Mouse (Mus musculus) limb, embryonic 14.5 days (tissue): ENCODE results near the gene H13. TPM values are rescaled to one million over a fixed set of nuclear protein-coding genes. Genes with fewer than 3 reads are reported as not detected.

Source experiments
- ATAC-seq: fragments of 200-750 bp; cut with Nextera tagmentation; 2 replicates; pipeline ENCODE4 v1.8.0; 2017; ENCODE audit warnings: low read depth, moderate number of reproducible peaks, moderate TSS enrichment; ENCODE audit not compliant: low FRiP score
- DNase-seq: peaks from one replicate; pipeline ENCODE4 v3.0.0-alpha.2; 2015; ENCODE audit warnings: low spot score
- H3K27ac ChIP-seq: fragments of 300-500 bp; sonication (generic); replicated peaks from 2 replicates; pipeline ENCODE4 v1.5.1; 2014; ENCODE audit warnings: low read depth, mild to moderate bottlenecking, low read length, moderate library complexity, mixed read lengths
- H3K27me3 ChIP-seq: fragments of 300-500 bp; sonication (generic); 2 replicates; pipeline ENCODE4 v1.6.1; 2014; ENCODE audit warnings: low read length, mixed read lengths; ENCODE audit not compliant: control insufficient read depth, insufficient read depth
- H3K36me3 ChIP-seq: fragments of 300-500 bp; sonication (generic); 2 replicates; pipeline ENCODE4 v1.6.1; 2014; ENCODE audit warnings: mild to moderate bottlenecking, low read length, moderate library complexity, mixed read lengths; ENCODE audit not compliant: control insufficient read depth, insufficient read depth
- H3K4me1 ChIP-seq: fragments of 300-500 bp; sonication (generic); 2 replicates; pipeline ENCODE4 v1.6.1; 2014; ENCODE audit warnings: antibody characterized with exemption, low read length, mixed read lengths; ENCODE audit not compliant: control insufficient read depth, insufficient read depth
- H3K4me2 ChIP-seq: fragments of 300-500 bp; sonication (generic); replicated peaks from 2 replicates; pipeline ENCODE4 v1.6.1; 2014; ENCODE audit warnings: low read depth, mild to moderate bottlenecking, low read length, moderate library complexity; ENCODE audit not compliant: severe bottlenecking
- H3K4me3 ChIP-seq: fragments of 300-500 bp; sonication (generic); replicated peaks from 2 replicates; pipeline ENCODE4 v1.5.1; 2014; ENCODE audit warnings: low read length
- H3K9ac ChIP-seq: fragments of 300-500 bp; sonication (generic); 2 replicates; pipeline ENCODE4 v1.6.1; 2014; ENCODE audit warnings: mild to moderate bottlenecking, low read depth, low read length, moderate library complexity; ENCODE audit not compliant: severe bottlenecking
- H3K9me3 ChIP-seq: fragments of 300-500 bp; sonication (generic); 2 replicates; pipeline ENCODE4 v1.6.1; 2016; ENCODE audit warnings: low read length; ENCODE audit not compliant: control insufficient read depth
- POLR2A ChIP-seq: fragments of 200-500 bp; IDR thresholded peaks from 2 replicates; pipeline ENCODE4 v1.8.0; 2012; ENCODE audit warnings: inconsistent platforms, mild to moderate bottlenecking, moderate library complexity, borderline replicate concordance; ENCODE audit not compliant: insufficient read depth, insufficient read length; ENCODE audit errors: extremely low read depth
- WGBS: fragments of 180-500 bp; shearing (Covaris S2); extraction: QIAGEN DNeasy Blood & Tissue Kit; methylation state at CpG from one replicate; pipeline ENCODE4 v1.1.7; 2014; 5-methylcytosine and 5-hydroxymethylcytosine counted together
- polyA plus RNA-seq, 2 experiments: library from polyadenylated mRNA; depleted of rRNA in 1 of 2; stranded (reverse) in 1 of 2; unstranded in 1 of 2; fragments of >200 nt; fragmentation: Nextera tagmentation in 1 of 2; extraction: Ambion mirVana in 1 of 2; gene quantifications; 2 replicates each; pipeline versions ENCODE4 v1.2.1 to v1.2.3; 2012 to 2014

The H13 gene
- polyA plus RNA-seq, 2 experiments = 148 to 151 TPM

GRCm38 (mm10) chr2:152723651-152724331, 54.5 kb downstream of the H13 start:
- H3K4me1 ChIP-seq = peaks cover 22% of the 10 kb centered on the region
- TF ChIP-seq POLR2A = no peak
- WGBS = 4% methylated on average over 31 of the region's 37 CpGs
- peak overlapping the region; percentile 54 for H3K9ac ChIP-seq
- no peaks in the 10 kb centered on the region for H3K36me3 ChIP-seq
- H3K27me3 ChIP-seq = no peaks in the 10 kb centered on the region
- peak overlapping the region; percentile 28 for H3K4me3 ChIP-seq
- H3K9me3 ChIP-seq = no peaks in the 10 kb centered on the region
- DNase-seq (no peak), ATAC-seq (peak; percentile 64; the same call in 1 of the 2 replicates)
- H3K4me2 ChIP-seq = peak overlapping the region; percentile 58
- no peak overlapping the region for H3K27ac ChIP-seq

GRCm38 (mm10) chr2:152724332-152724723, 55.1 kb downstream of the H13 start:
- DNase-seq = no peak
- no peak for TF ChIP-seq POLR2A
- no peaks in the 10 kb centered on the region for H3K36me3 ChIP-seq
- 61% methylated on average over 3 of the region's 3 CpGs for WGBS
- H3K4me2 ChIP-seq = peak overlapping the region; percentile 58
- peaks cover 28% of the 10 kb centered on the region for H3K4me1 ChIP-seq
- no peak overlapping the region for H3K27ac ChIP-seq
- peak; percentile 4; the same call in 1 of the 2 replicates for ATAC-seq
- H3K4me3 ChIP-seq = peak overlapping the region; percentile 28
- peak overlapping the region; percentile 54; the same call in 1 of the 2 replicates for H3K9ac ChIP-seq
- H3K9me3 ChIP-seq = no peaks in the 10 kb centered on the region
- H3K27me3 ChIP-seq = no peaks in the 10 kb centered on the region

- 50% methylated on average over 15 of the region's 15 CpGs for WGBS
- no peak for ATAC-seq
- Histone ChIP-seq H3K4me1 (peaks cover 37% of the 10 kb centered on the region), H3K9ac (no peak overlapping the region), H3K9me3 (no peaks in the 10 kb centered on the region), H3K36me3 (no peaks in the 10 kb centered on the region), H3K27ac (no peak overlapping the region), H3K4me3 (no peak overlapping the region), H3K27me3 (no peaks in the 10 kb centered on the region), H3K4me2 (no peak overlapping the region)
- DNase-seq = no peak
- TF ChIP-seq POLR2A = no peak
Measured at GRCm38 (mm10) chr2:152725178-152725750, 56.0 kb downstream of the H13 start.

- DNase-seq (no peak), ATAC-seq (no peak)
- Histone ChIP-seq H3K27ac (no peak overlapping the region), H3K27me3 (no peaks in the 10 kb centered on the region), H3K4me2 (no peak overlapping the region), H3K36me3 (no peaks in the 10 kb centered on the region), H3K4me3 (no peak overlapping the region), H3K9me3 (no peaks in the 10 kb centered on the region), H3K9ac (no peak overlapping the region), H3K4me1 (peaks cover 39% of the 10 kb centered on the region)
- TF ChIP-seq POLR2A = no peak
- WGBS = 66% methylated on average over 6 of the region's 6 CpGs
Measured at GRCm38 (mm10) chr2:152726213-152726612, 57.0 kb downstream of the H13 start.

- TF ChIP-seq POLR2A = no peak
- Histone ChIP-seq H3K27me3 (no peaks in the 10 kb centered on the region), H3K9me3 (no peaks in the 10 kb centered on the region), H3K27ac (no peak overlapping the region), H3K36me3 (no peaks in the 10 kb centered on the region), H3K4me1 (peaks cover 39% of the 10 kb centered on the region), H3K4me3 (no peak overlapping the region), H3K4me2 (no peak overlapping the region), H3K9ac (no peak overlapping the region)
- ATAC-seq (no peak), DNase-seq (no peak)
- 71% methylated on average over 6 of the region's 6 CpGs for WGBS
Measured at GRCm38 (mm10) chr2:152726751-152727335, 57.6 kb downstream of the H13 start.
